Mouse (Mus musculus) left cerebral cortex, adult 11 months (tissue): Measurements from ENCODE around the gene Mcm2.

Experiments
- DNase-seq: peaks from one replicate; pipeline ENCODE4 v3.0.0; 2022; ENCODE audit warnings: low spot score

The Mcm2 gene

DNA sequence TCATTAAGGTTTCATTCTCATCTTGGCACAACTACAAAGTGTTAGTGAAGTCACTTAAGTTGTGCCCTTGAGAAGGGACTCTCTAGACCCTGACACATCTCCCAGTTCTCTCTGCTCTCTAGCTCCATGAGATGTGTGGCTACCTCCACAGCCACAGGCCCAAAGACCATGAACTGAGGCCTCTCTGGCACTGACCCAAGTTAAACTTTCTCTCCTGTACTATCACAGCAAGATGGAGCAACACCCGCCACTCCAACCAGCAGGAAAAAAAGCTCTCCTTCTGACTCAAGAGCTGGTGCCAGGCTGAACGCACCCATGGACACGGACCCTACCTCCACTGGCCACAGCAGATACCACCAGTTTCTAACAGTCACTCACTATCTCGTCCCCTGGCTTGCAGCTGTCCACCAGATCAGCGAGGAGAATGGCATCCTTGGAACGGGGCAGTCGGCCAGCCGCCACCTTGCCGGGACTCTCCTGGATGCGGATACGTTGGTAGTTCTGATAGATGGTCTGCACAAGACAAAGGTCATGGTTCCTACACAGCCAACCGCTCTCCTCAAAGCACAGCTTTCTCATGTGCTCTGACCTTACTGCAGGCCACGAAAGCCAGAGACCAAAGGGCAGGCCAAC is 9.1 kb downstream of the Mcm2 start:
- DNase-seq, result no peak

- DNase-seq, result no peak
These were observed 12.1 kb downstream of the Mcm2 start for GRCm38 (mm10) chr6:88886417-88886967.

GRCm38 (mm10) chr6:88885644-88886416 is 12.8 kb downstream of the Mcm2 start:
- no peak for DNase-seq

DNA sequence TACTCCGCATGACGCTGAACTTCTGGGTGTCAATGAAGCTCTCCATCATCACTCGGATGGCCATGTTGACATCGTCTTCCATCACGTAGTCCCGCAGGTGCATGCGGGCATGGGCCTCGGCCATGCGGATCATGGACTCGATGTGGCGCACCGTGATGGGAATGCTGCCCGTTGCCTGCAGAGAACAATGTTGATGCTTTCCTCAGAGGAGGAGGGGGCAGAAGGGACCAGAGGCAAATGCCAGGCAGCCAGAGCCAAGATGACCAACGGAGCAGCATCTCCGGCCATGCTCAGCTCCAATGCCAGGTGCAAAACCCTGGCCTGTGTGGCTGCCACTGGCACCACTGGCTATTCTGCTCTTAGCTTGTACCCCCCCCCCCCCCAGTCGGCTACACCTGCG is 13.9 kb downstream of the Mcm2 start:
- DNase-seq, result no peak

- DNase-seq, result no peak
These were observed 14.4 kb downstream of the Mcm2 start for GRCm38 (mm10) chr6:88884195-88884594.

DNA sequence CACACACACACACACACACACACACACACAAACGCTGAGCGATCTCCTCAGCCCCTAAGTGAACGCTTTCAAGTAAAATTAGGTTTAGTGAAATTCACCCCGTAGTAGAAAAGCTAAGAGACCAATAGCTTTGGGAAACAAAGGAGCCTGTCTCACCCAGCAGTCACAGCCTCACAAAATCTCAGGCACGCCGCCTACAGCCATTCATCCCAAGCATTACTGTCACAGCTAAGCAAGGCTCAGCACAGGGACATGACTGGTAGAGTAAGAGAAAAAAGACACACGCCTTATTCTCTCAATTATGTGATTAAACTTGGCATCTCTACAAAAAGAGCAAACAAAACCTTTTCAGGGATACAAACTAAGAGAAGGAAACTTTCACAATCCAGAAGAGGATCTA is 17.2 kb downstream of the Mcm2 start:
- no peak for DNase-seq

- no peak for DNase-seq
These were observed 19.1 kb downstream of the Mcm2 start for GRCm38 (mm10) chr6:88879471-88879870.

DNA sequence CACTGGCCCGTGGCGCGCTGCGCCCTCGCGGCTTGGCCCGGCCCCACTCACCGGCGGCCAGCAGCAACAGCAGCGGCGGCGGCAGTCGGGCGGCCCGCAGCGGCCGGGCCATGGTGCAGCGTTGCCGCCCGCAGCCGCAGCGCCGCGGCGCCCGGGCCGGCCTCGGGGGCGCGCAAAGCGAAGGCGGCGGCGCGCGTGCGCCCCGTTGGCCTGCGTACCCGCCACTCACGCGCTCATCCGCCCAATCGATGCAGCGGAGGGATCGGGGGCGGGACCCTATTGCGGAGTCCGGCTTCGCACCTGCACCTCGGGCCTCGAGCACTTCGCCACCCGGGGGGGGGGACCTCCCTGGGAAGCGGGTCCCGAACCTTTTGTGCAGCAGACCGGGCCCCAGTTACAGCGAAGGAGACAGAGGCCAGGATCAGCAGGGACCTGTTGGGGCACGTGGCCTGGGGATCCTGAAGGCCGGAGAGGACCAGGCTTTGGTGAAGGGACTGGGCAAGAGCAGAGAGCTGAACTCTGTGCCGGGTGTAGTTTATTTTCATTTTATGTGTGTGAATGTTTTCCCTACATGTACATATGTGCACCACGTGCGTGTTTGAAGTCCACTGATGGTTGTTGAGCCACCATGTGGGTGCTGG is 23.6 kb downstream of the Mcm2 start, which contains the start of gene Podxl2:
Gene Podxl2, minus strand, starts transcription at position 177 of the 641 bp plus-strand sequence.
- DNase-seq, result peak; percentile 67

GRCm38 (mm10) chr6:88873965-88874867 is 24.4 kb downstream of the Mcm2 start:
- no peak for DNase-seq

DNA sequence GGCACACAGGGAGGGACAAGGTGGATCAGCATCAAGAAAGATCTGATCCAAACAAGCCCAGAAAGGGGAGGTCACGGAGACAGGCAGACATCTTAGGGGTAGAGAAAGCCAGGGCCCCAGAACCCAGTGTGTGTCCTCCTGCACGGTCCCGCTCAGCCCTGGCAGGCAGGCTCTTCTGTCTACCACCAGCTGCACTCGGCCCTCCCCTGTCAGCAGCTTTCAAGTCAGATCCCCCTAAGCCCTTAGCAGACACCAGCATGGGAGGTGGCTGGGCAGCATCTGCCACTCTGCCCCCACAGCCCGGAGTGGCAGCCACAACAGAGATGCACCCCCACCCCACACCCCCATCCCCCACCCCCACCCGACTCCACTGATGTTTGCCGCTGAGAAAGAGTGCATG is 25.8 kb downstream of the Mcm2 start:
- DNase-seq, result no peak

DNA sequence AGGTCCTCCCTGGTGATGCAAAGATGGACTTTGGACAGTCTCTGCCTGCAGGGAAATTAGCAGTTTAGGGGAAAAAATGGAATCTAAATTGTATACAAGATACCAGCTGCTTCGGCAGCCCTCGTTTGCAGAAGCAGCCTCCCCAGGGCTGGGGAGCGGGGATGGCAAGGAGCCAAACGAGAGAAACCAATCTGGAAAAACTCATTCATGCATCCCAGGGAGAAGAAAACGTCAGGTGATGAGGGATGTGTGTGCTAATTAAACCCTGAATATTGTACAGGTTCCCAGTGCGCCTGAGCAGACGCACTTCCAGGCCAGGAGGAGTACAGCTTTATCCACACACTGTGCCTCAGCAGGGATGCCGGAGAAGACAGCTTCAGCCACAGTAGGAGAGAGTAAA is 27.0 kb downstream of the Mcm2 start:
- no peak for DNase-seq

DNA sequence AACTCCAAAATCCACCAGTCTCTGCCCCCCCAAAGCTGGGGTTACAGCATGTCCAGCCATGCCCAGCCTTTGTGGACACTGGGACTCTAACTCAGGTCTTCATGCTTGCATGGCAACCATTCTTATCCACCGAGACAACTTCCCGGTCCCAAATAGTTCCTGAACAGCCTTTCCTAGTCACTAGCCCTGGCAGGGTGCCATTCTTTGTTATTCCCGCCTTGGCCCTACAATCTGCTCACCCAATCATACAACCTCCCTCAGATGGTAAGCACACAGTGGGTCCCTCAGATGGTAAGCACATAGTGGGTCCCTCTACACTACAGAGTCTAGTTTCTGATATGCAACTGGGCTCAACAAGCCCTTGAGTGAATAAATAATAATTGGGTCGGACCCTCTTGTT is 28.0 kb downstream of the Mcm2 start:
- no peak for DNase-seq

- no peak for DNase-seq
These were observed 29.1 kb downstream of the Mcm2 start for GRCm38 (mm10) chr6:88869459-88869858.

- no peak for DNase-seq
These were observed 32.9 kb downstream of the Mcm2 start for GRCm38 (mm10) chr6:88865704-88866103.

DNA sequence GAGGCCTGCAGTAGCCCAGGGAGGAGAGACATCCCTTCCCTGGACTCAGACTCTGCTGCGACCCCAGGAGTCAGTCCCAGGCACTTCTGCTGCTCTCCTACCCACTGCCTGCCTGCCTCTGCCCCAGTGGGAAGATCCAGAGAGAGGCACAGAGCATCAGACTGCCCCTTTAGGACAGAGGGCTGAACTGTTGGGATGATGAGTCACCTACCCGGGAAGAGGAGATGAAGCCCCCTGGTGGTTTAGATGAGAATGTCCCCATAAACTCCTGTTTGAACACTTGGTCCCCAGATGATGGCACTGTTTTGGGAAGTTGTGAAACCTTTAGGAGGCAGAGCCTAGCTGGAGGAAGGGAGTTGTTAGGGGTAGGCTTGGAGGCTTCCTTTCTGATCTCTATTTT is 37.7 kb downstream of the Mcm2 start:
- DNase-seq, result no peak

- no peak for DNase-seq
These were observed 40.2 kb downstream of the Mcm2 start for GRCm38 (mm10) chr6:88858341-88858740.

DNA sequence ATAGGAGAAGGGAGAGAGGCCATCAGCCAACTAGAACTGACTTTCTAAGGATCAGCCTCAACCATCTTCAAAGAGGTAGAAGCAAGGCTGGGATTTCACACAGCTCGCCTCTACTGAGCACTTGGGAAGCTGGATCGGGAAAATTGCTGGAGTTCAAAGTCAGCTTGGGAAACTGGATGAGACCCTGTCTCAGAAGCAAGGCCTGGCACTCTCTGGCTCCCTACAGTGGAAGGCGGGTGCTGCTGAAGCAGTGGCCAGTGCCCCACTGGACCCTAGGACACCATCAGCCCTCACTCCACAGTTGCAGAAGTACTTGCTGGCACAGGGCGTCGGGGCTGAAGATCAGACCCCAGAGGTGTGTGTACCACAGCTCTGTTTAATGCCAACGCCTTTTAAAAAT is 40.8 kb downstream of the Mcm2 start:
- DNase-seq, result no peak

DNA sequence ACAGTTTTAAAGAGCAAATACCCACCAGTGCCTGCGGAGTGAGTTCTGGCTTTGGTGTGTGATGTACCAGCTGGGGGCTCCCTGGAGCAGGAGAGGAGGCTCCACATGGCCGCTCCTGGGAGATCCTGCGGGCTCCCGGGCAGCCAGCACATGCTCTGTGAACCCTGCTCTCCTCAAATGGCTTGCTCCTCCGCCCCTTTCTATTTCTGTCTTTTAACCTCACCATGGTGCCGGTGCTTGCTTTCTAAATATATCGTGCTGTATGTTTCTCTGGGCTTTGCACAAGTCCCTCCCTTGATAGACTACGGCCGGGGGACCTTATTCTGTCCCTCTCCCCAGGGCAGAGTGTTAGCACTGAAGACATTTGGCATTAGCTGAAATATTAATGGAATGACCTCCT is 41.3 kb downstream of the Mcm2 start:
- no peak for DNase-seq

DNA sequence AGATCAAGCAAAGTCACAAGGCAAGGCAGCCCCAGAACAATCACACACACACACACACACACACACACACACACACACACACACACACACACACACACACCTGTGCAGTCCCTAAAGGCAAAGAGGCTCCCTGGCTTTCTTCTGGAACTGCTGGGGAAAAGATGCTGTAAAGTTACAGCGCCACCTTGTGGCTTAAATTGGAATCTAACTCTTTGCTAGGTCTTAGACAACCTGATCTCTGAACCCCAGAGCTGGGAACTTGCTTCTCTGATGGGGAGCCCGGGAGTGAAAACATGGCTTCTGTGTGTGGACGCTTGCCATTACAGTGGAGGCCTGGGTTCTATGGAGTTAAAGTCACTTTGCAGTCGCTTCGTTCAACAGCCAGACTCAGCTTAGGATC is 42.9 kb downstream of the Mcm2 start:
- DNase-seq, result no peak

DNA sequence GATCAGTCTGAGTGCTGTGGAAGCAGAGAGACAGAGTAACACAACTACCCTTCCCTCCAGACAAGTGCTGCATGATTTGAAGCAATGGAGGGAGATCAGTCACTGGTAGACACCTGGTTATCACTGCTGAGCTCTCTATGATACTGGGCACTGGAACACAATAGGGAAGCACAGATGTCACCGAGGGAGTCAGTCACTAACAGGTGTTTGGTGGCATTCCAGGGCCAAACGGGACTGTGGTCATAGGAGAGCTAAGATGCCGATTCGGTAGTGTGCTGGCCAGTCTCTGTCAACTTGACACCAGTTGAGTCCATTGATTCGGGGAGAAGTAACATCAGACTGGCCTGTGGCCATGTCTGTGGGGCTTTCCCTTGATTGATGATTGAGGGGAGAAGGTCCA is 44.1 kb downstream of the Mcm2 start:
- DNase-seq, result no peak

DNA sequence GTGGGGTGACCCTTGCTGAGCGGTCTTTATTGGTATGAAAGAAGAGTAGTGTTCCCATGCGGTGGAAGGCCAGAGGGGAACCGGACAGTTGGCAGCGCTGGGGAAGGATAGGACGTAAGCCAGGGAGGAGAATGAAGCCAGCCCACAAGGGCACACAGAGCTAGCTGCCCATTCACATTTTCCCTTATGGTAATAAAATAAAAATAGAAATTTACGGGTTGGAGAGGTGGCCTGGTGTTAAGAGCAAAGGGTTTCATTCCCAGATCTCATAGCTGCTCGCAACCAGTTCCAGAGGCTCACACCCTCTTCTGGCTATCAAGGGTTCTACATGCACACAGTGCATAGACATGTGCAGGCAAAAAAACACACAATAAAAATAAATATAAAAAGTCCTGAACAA is 48.5 kb downstream of the Mcm2 start:
- no peak for DNase-seq

DNA sequence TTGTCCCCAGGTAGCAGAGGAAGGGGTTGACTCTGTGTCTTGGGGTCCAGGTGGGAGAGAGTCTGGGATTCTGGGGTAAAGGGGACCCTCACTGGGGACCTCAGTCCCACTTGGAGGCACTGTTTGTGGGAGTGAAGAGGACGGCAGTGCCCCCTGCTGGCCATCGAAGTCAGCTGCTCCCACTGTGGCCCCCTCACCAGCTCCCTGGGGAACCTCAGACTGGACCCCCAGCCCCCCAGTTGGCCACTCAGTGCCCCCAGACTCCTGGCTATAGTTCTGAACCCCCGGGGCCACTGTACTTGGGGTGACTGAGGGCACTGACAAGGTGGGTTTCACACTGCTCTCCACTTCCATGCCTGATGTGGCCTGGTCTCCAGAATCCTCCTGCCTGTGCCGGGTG is 49.3 kb downstream of the Mcm2 start:
- DNase-seq, result no peak
